Mouse (Mus musculus) MEL (cell line): ENCODE results near the gene Rgl1.

Experiments used
- BHLHE40 ChIP-seq: IDR thresholded peaks from 2 replicates; pipeline ENCODE4 v1.6.1; 2012; ENCODE audit warnings: low read depth, mild to moderate bottlenecking, inconsistent platforms, low read length, improper control_type of control experiment, borderline replicate concordance
- CTCF ChIP-seq, 3 experiments: IDR thresholded peaks in 2 of 3; conservative IDR thresholded peaks in 1 of 3; 2 replicates each; pipeline ENCODE4 v1.5.1; 2011 to 2012; ENCODE audit warnings: low read length in 3 of 3, low read depth in 2 of 3, mild to moderate bottlenecking in 2 of 3, improper control_type of control experiment in 1 of 3, inconsistent platforms in 1 of 3, mixed read lengths in 1 of 3, moderate library complexity in 1 of 3; ENCODE audit not compliant: control insufficient read depth in 1 of 3, insufficient read depth in 1 of 3, poor library complexity in 1 of 3, severe bottlenecking in 1 of 3
- GATA1 ChIP-seq: IDR thresholded peaks from 2 replicates; pipeline ENCODE4 v1.6.1; 2011; ENCODE audit warnings: low read depth, low read length, improper control_type of control experiment
- KAT2A ChIP-seq: conservative IDR thresholded peaks from 2 replicates; pipeline ENCODE4 v1.6.1; 2012; ENCODE audit warnings: low read depth, low read length, improper control_type of control experiment, inconsistent platforms
- MAFK ChIP-seq: IDR thresholded peaks from 2 replicates; pipeline ENCODE4 v1.6.1; 2011; ENCODE audit warnings: low read depth, mild to moderate bottlenecking, low read length, improper control_type of control experiment, borderline replicate concordance
- MAX ChIP-seq: IDR thresholded peaks from 2 replicates; pipeline ENCODE4 v1.6.1; 2011; ENCODE audit warnings: low read length, improper control_type of control experiment
- POLR2AphosphoS2 ChIP-seq: IDR thresholded peaks from 2 replicates; pipeline ENCODE4 v1.6.1; 2011; ENCODE audit warnings: low read length, improper control_type of control experiment
- POLR2AphosphoS5 ChIP-seq: IDR thresholded peaks from 2 replicates; pipeline ENCODE4 v1.6.1; 2012; ENCODE audit warnings: low read depth, borderline replicate concordance, mild to moderate bottlenecking, inconsistent platforms, low read length, moderate library complexity, mixed read lengths
- SMC3 ChIP-seq: IDR thresholded peaks from 2 replicates; pipeline ENCODE4 v1.6.1; 2011; ENCODE audit warnings: low read depth, low read length, improper control_type of control experiment
- TAL1 ChIP-seq: IDR thresholded peaks from 2 replicates; pipeline ENCODE4 v1.6.1; 2012; ENCODE audit warnings: mild to moderate bottlenecking, inconsistent platforms, low read length, moderate library complexity, mixed read lengths
- TCF12 ChIP-seq: IDR thresholded peaks from 2 replicates; pipeline ENCODE4 v1.6.1; 2014; ENCODE audit warnings: low read depth, mild to moderate bottlenecking, inconsistent platforms, low read length, improper control_type of control experiment, moderate library complexity
- USF2 ChIP-seq, 2 experiments: IDR thresholded peaks; 2 replicates each; pipeline ENCODE4 v1.6.1; 2011 to 2012; ENCODE audit warnings: improper control_type of control experiment in 2 of 2, low read length in 2 of 2, borderline replicate concordance in 1 of 2, inconsistent platforms in 1 of 2, low read depth in 1 of 2, mild to moderate bottlenecking in 1 of 2; ENCODE audit not compliant: insufficient read depth in 1 of 2
- ZKSCAN1 ChIP-seq: IDR thresholded peaks from 2 replicates; pipeline ENCODE4 v1.6.1; 2012; ENCODE audit warnings: low read depth, mild to moderate bottlenecking, inconsistent platforms, low read length, improper control_type of control experiment, moderate library complexity
- ZNF384 ChIP-seq: IDR thresholded peaks from 2 replicates; pipeline ENCODE4 v1.6.1; 2012; ENCODE audit warnings: low read depth, mild to moderate bottlenecking, inconsistent platforms, low read length, improper control_type of control experiment

- TF ChIP-seq GATA1, result no peak
- no peak for TF ChIP-seq ZNF384
- no peak for TF ChIP-seq ZKSCAN1
- no peak for TF ChIP-seq KAT2A
- TF ChIP-seq CTCF (IDR thresholded peaks at IDR 0.05 in 2 of 3, conservative IDR thresholded peaks at IDR 0.05 in 1 of 3; ENCODE audit: control insufficient read depth in 1 of 3, insufficient read depth in 1 of 3, low read depth in 2 of 3, low read length in 3 of 3, poor library complexity in 1 of 3, severe bottlenecking in 1 of 3), result no peak
- TF ChIP-seq SMC3, result no peak
- TF ChIP-seq POLR2AphosphoS5, result no peak
- TF ChIP-seq MAX, result no peak
- TF ChIP-seq USF2 (IDR thresholded peaks at IDR 0.05; ENCODE audit: borderline replicate concordance in 1 of 2, insufficient read depth in 1 of 2, low read depth in 1 of 2, low read length in 2 of 2), result no peak
- no peak for TF ChIP-seq TAL1
- TF ChIP-seq BHLHE40, result no peak
- no peak for TF ChIP-seq POLR2AphosphoS2
- TF ChIP-seq TCF12, result no peak
- no peak for TF ChIP-seq MAFK
Observed at GRCm38 (mm10) chr1:152743095-152743826, 22.9 kb downstream of the Rgl1 start.
